Mouse (Mus musculus): ENCODE results near the gene Itfg2.
A peak's percentile ranks its signal among the peaks of the same experiment; 100 is the strongest.
"Not testable (repeated sequence)": the region's sequence is repeated elsewhere in the genome, so short reads cannot be mapped to it uniquely, and the experiment has no call there.

The Itfg2 gene

GRCm38 (mm10) chr6:128383752-128384151, 41.0 kb downstream of the Itfg2 start:
- DNase-seq (ENCODE audit: low read depth) = no peak

- no peak for DNase-seq (ENCODE audit: low read depth)
Measured at GRCm38 (mm10) chr6:128381254-128381653, 43.5 kb downstream of the Itfg2 start.

- not testable (repeated sequence) for DNase-seq (ENCODE audit: low read depth)
Measured at GRCm38 (mm10) chr6:128380594-128381167, 44.0 kb downstream of the Itfg2 start.

DNA sequence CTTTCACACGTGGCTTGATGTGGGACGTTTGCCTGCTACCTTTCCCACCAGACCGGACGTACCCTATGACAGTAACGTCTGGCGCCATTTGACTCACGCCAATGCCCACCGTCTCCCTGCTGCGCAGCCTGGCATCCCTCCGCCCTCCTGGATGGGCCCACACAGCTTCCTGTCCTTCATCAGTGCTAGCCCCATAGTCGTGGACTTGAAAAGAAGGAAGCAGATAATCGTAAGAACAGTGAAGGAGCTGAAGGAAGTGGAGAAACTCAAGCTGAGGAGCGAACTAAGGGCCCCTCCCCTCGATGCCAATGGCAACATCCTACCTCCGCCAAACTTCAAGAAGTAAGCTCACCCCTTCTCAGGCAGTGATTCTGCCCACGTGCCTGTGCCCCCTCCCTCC, 45.1 kb downstream of the Itfg2 start:
- DNase-seq (ENCODE audit: low read depth) = no peak

GRCm38 (mm10) chr6:128376371-128377085, 48.2 kb downstream of the Itfg2 start:
- no peak for DNase-seq (ENCODE audit: low read depth)

- DNase-seq (ENCODE audit: low read depth) = no peak
Measured at GRCm38 (mm10) chr6:128375192-128375591, 49.5 kb downstream of the Itfg2 start, which contains the start of the genes Tex52 and Gm44596. Gene Tex52, plus strand, starts transcription at chr6:128375456. Gene Gm44596, plus strand, starts transcription at chr6:128375503.

DNA sequence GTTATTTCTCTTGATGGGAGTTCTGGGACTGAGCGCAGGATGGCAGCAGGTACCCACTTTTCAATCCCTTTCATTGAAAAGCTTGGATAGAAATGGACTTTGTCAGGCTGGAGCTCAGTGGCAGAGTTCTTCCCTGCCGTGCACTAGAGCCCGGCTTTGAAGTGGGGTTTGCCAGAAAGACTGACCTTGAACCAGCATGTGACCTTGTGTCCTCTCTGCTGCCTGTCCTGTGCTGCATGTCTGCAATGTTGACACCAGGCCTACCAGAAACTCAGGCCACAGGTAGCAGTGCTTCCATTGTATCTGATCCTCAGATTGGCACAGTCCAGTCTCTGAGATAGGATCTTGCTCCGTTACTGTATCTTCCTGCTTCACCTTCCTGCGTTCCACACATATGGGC, 54.7 kb downstream of the Itfg2 start:
- no peak for DNase-seq (ENCODE audit: low read depth)

- DNase-seq (ENCODE audit: low read depth) = peak; percentile 55
Measured at GRCm38 (mm10) chr6:128366466-128366865, 58.3 kb downstream of the Itfg2 start.

DNA sequence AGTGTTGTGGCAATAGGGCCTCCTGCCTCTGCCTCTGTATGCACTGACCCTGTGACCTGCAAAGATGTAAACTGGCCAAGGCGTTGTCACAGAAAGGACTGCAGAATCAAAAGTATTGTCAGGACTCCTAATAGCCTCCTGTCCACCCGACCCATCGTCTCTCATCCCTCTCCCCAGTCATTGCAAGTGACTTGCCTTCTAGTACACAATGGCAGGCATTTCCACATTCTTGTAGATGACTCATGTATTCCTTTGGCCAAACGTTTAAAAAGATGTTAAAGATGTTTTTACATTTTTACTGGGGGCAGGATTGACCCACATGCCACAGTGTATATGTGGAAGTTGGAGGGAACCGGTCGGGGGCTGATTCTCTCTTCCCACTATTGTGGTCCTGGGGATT, 60.0 kb downstream of the Itfg2 start:
- peak; percentile 72 for DNase-seq (ENCODE audit: low read depth)

GRCm38 (mm10) chr6:128363007-128363825, 61.5 kb downstream of the Itfg2 start:
- DNase-seq (ENCODE audit: low read depth) = peak; percentile 55

GRCm38 (mm10) chr6:128362381-128363006, 62.2 kb downstream of the Itfg2 start, which contains the start of the genes Rhno1 and Foxm1:
Gene Rhno1, minus strand, starts transcription at chr6:128362911.
Gene Foxm1, plus strand, starts transcription at chr6:128362967.
- peak; percentile 94 for DNase-seq (ENCODE audit: low read depth)

DNA sequence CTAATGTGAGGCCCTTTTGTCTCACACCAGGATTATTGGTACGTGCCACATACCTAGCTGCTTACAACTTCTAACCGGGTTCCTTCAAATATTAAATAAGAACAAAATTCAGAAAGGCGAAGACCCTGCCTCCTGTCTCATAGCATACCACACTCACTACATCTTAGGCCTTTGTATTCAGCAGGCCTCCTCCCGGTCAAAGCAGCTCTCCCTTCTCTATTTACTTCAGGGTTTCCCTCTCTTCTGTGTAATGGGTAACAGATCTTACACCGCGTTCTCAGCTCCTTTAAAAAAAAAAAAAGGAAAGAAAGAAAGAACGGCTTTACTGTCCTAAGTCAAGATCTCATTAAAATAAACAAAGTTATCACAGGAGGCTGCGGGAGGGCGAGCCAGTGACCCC, 62.8 kb downstream of the Itfg2 start:
- peak; percentile 26 for DNase-seq (ENCODE audit: low read depth)
